Mouse (Mus musculus): ENCODE results near the gene Cd27.

GRCm38 (mm10) chr6:125238396-125238795, 1.6 kb upstream of the Cd27 start:
- TF ChIP-seq CTCF (IDR thresholded peaks at IDR 0.05; ENCODE audit: borderline replicate concordance, control insufficient read depth, extremely low read depth, insufficient read depth, low read length, poor library complexity) = no peak
- no peak for TF ChIP-seq POLR2A (IDR thresholded peaks at IDR 0.05; ENCODE audit: control insufficient read depth, extremely low read depth, insufficient read depth, low read length, poor library complexity)
